Mouse (Mus musculus) adrenal gland, adult 2 months (tissue): ENCODE measurements around the gene Pabpn1l. TPM values are rescaled to one million over a fixed set of nuclear protein-coding genes. Genes with fewer than 3 reads are reported as not detected.
"Not testable (repeated sequence)": the region's sequence is repeated elsewhere in the genome, so short reads cannot be mapped to it uniquely, and the experiment has no call there.

ENCODE experiments used
- DNase-seq: peaks from one replicate; pipeline ENCODE4 v3.0.0; 2021
- polyA plus RNA-seq: library from polyadenylated mRNA; depleted of rRNA; stranded (reverse); fragments of >200 nt; gene quantifications from 2 replicates; pipeline ENCODE4 v1.2.3, GENCODE M21; 2012
- total RNA-seq, 2 experiments: library from RNA; stranded (reverse); gene quantifications; 2 replicates each; pipeline ENCODE4 v1.2.3; 2021

Gene Pabpn1l
- total and polyA plus RNA-seq, 3 experiments = not detected

GRCm38 (mm10) chr8:122648192-122648970, 25.8 kb upstream of the Pabpn1l start:
- no peak for DNase-seq

- no peak for DNase-seq
These were observed 23.8 kb upstream of the Pabpn1l start for GRCm38 (mm10) chr8:122646337-122646736.

GRCm38 (mm10) chr8:122644175-122644954, 21.8 kb upstream of the Pabpn1l start:
- DNase-seq = peak; percentile 85

GRCm38 (mm10) chr8:122642071-122642470, 19.5 kb upstream of the Pabpn1l start:
- DNase-seq = peak; percentile 91

- DNase-seq = no peak
These were observed 18.9 kb upstream of the Pabpn1l start for GRCm38 (mm10) chr8:122641406-122641805.

GRCm38 (mm10) chr8:122640825-122641224, 18.3 kb upstream of the Pabpn1l start:
- no peak for DNase-seq

- DNase-seq = peak; percentile 53
These were observed 17.1 kb upstream of the Pabpn1l start for GRCm38 (mm10) chr8:122639521-122640248.

GRCm38 (mm10) chr8:122638601-122639000, 16.1 kb upstream of the Pabpn1l start:
- no peak for DNase-seq

GRCm38 (mm10) chr8:122637230-122637629, 14.7 kb upstream of the Pabpn1l start:
- no peak for DNase-seq

- no peak for DNase-seq
These were observed 14.2 kb upstream of the Pabpn1l start for GRCm38 (mm10) chr8:122636803-122637175.

- no peak for DNase-seq
These were observed 13.6 kb upstream of the Pabpn1l start for GRCm38 (mm10) chr8:122635878-122636802.

- no peak for DNase-seq
These were observed 10.7 kb upstream of the Pabpn1l start for GRCm38 (mm10) chr8:122633205-122633604.

GRCm38 (mm10) chr8:122632134-122632533, 9.6 kb upstream of the Pabpn1l start:
- not testable (repeated sequence) for DNase-seq

GRCm38 (mm10) chr8:122630696-122631095, 8.2 kb upstream of the Pabpn1l start:
- no peak for DNase-seq

GRCm38 (mm10) chr8:122629388-122629787, 6.8 kb upstream of the Pabpn1l start:
- DNase-seq = no peak

- DNase-seq = no peak
These were observed 4.4 kb upstream of the Pabpn1l start for GRCm38 (mm10) chr8:122626896-122627295.

- DNase-seq = no peak
These were observed 3.3 kb upstream of the Pabpn1l start for GRCm38 (mm10) chr8:122625811-122626210.

- DNase-seq = no peak
These were observed 2.1 kb upstream of the Pabpn1l start for GRCm38 (mm10) chr8:122624653-122625052.

GRCm38 (mm10) chr8:122623844-122624642, 1.5 kb upstream of the Pabpn1l start:
- DNase-seq = no peak

- no peak for DNase-seq
These were observed 2.1 kb downstream of the Pabpn1l start for GRCm38 (mm10) chr8:122620446-122620845.
